Mouse (Mus musculus): ENCODE results near the gene Stard13.

DNA sequence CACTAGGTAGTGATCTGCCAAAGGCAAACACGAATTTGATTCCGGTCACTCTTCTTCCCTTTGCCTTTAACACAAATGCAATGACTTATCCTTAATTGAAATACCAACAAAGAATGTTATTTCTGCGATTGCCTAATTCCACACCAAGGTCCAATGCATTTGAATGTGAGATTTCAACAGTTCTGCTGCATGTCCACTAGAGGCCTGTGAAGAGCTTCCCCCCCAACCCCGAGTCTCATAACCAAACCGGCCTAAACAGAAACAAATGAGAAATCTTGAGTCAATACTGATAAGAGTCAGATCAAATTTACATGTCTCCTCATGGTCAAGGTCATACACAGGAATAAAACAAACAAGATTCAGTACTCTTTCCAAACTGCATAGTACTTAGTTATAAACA, 91.4 kb downstream of the Stard13 start:
- TF ChIP-seq CTCF (IDR thresholded peaks at IDR 0.05) (peak; percentile 95), EP300 (IDR thresholded peaks at IDR 0.05) (0 out of 2 replicates have a peak, but pooled peaks have one; percentile 79)
